Mouse (Mus musculus) liver, postnatal 0 days (tissue): ENCODE measurements around the gene Prkcq. TPM values are rescaled to one million over a fixed set of nuclear protein-coding genes. Genes with fewer than 3 reads are reported as not detected.

ENCODE experiments used
- ATAC-seq: fragments of 200-750 bp; cut with Nextera tagmentation; 2 replicates; pipeline ENCODE4 v1.8.0; 2017; ENCODE audit warnings: mild to moderate bottlenecking, moderate library complexity
- DNase-seq: peaks from one replicate; pipeline ENCODE4 v3.0.0-alpha.2; 2016
- H3K27ac ChIP-seq: fragments of 300-500 bp; sonication (generic); 2 replicates; pipeline ENCODE4 v1.5.1; 2014; ENCODE audit warnings: antibody characterized with exemption, moderate library complexity, mild to moderate bottlenecking, low read depth
- H3K27me3 ChIP-seq: fragments of 300-500 bp; sonication (generic); 2 replicates; pipeline ENCODE4 v1.6.1; 2014; ENCODE audit warnings: low read length, control low read depth, mixed read lengths; ENCODE audit not compliant: insufficient read depth
- H3K36me3 ChIP-seq: fragments of 300-500 bp; sonication (generic); replicated peaks from 2 replicates; pipeline ENCODE4 v1.6.1; 2014; ENCODE audit warnings: mild to moderate bottlenecking, control low read depth, low read length, moderate library complexity, mixed read lengths; ENCODE audit not compliant: insufficient read depth
- H3K4me1 ChIP-seq: fragments of 300-500 bp; sonication (generic); 2 replicates; pipeline ENCODE4 v1.6.1; 2014; ENCODE audit warnings: antibody characterized with exemption, mild to moderate bottlenecking, control low read depth; ENCODE audit not compliant: insufficient read depth
- H3K4me2 ChIP-seq: fragments of 300-500 bp; sonication (generic); 2 replicates; pipeline ENCODE4 v1.6.1; 2014; ENCODE audit warnings: low read depth, mild to moderate bottlenecking, low read length, moderate library complexity, mixed read lengths
- H3K4me3 ChIP-seq: fragments of 300-500 bp; sonication (generic); 2 replicates; pipeline ENCODE4 v1.5.1; 2014; ENCODE audit warnings: low read depth, low read length
- H3K9ac ChIP-seq: fragments of 300-500 bp; sonication (generic); replicated peaks from 2 replicates; pipeline ENCODE4 v1.6.1; 2014; ENCODE audit warnings: mild to moderate bottlenecking, moderate library complexity
- H3K9me3 ChIP-seq: fragments of 300-500 bp; sonication (generic); 2 replicates; pipeline ENCODE4 v1.6.1; 2016; ENCODE audit warnings: mild to moderate bottlenecking, control low read depth, low read length, mixed read lengths
- CTCF ChIP-seq: sonication (generic); IDR thresholded peaks from 2 replicates; pipeline ENCODE4 v1.5.1; 2016; ENCODE audit warnings: antibody characterized with exemption, low read depth
- EP300 ChIP-seq: IDR thresholded peaks from 2 replicates; pipeline ENCODE4 v1.6.1; 2016; ENCODE audit warnings: antibody characterized with exemption, low read depth, mild to moderate bottlenecking
- WGBS: fragments of 180-500 bp; shearing (Covaris S2); extraction: QIAGEN DNeasy Blood & Tissue Kit; methylation state at CpG from one replicate; pipeline ENCODE4 v1.1.7; 2014; ENCODE audit not compliant: insufficient replicate concordance; 5-methylcytosine and 5-hydroxymethylcytosine counted together
- polyA plus RNA-seq: library from polyadenylated mRNA; unstranded; fragments of >200 nt; fragmentation: Nextera tagmentation; extraction: Ambion mirVana; gene quantifications from 2 replicates; pipeline ENCODE4 v1.2.1, GENCODE M21; 2015

Prkcq gene
- polyA plus RNA-seq, 1 experiment from 2014 or later: 3.1 TPM

DNA sequence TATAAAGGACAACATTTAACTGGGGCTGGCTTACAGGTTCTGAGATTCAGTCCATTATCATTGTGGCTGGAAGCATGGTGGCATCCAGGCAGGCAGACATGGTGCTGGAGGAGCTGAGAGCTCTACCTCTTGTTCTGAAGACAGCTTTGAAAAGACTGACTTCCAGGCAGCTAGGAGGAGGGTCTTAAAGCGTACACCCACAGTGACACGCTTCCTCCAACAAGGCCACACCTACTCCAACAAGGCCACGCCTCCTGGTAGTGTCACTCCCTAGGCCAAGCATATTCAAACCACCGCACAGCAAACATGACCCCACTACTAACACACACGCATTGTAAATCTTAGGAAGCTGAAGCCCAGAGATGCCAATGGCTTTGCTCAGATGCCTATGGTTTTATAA, 87.5 kb downstream of the Prkcq start:
- ATAC-seq (no peak), DNase-seq (no peak)
- TF ChIP-seq EP300 (no peak), CTCF (no peak)
- WGBS: 84% methylated on average over 5 of the region's 5 CpGs
- H3K4me1 ChIP-seq: no peaks in the 10 kb centered on the region
- no peaks in the 10 kb centered on the region for H3K27me3 ChIP-seq
- H3K9me3 ChIP-seq: no peaks in the 10 kb centered on the region
- H3K27ac ChIP-seq: no peak overlapping the region
- H3K4me3 ChIP-seq: no peak overlapping the region
- no peak overlapping the region for H3K9ac ChIP-seq
- no peaks in the 10 kb centered on the region for H3K36me3 ChIP-seq
- H3K4me2 ChIP-seq: no peak overlapping the region

DNA sequence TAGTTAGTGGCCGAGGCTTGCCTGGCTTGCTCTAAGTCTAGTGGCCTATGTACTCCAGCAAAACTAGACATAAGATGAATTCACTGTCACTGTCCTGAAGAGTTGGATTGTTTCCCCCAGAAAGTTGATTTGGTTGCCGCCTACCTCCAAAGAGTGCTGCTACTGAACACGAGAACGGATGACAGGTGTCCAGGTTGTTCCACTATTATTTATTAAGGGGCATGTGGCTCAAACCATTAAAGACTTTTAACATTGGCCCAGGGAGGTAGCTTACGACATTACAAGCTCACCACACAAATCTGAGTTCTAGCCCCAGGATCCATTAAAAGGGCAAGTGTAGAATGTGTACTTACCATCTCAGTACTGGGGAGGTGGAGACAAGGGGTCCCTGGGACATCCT, 92.9 kb downstream of the Prkcq start:
- 79% methylated on average over 5 of the region's 5 CpGs for WGBS
- Histone ChIP-seq H3K9me3 (no peaks in the 10 kb centered on the region), H3K4me2 (no peak overlapping the region), H3K9ac (no peak overlapping the region), H3K27me3 (no peaks in the 10 kb centered on the region), H3K4me1 (no peaks in the 10 kb centered on the region), H3K27ac (no peak overlapping the region), H3K36me3 (no peaks in the 10 kb centered on the region), H3K4me3 (no peak overlapping the region)
- ATAC-seq: no peak
- TF ChIP-seq EP300 (no peak), CTCF (no peak)
- DNase-seq: no peak

DNA sequence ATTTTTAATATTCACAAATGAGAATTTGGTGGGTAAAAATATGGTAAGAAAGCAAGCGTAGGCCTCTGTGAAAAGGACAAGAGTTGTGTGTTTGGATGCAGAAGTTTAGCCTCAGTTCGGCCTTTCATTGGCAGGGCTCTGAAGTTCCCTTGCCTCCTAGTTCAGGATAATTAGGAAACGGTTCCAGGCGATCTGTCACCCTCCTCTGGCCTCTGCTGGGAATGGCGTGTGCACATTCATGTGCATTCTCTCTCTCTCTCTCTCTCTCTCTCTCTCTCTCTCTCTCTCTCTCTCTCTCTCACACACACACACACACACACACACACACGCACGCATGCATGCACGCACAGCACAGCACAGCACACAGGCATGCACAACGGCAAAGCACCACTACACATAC, 93.5 kb downstream of the Prkcq start:
- H3K9me3 ChIP-seq: no peaks in the 10 kb centered on the region
- no peak overlapping the region for H3K27ac ChIP-seq
- no peak overlapping the region for H3K4me2 ChIP-seq
- no peaks in the 10 kb centered on the region for H3K36me3 ChIP-seq
- no peaks in the 10 kb centered on the region for H3K27me3 ChIP-seq
- no peak overlapping the region for H3K4me3 ChIP-seq
- no peak for ATAC-seq
- no peak for DNase-seq
- H3K9ac ChIP-seq: no peak overlapping the region
- WGBS: 85% methylated on average over 9 of the region's 9 CpGs
- TF ChIP-seq EP300 (no peak), CTCF (no peak)
- H3K4me1 ChIP-seq: no peaks in the 10 kb centered on the region

DNA sequence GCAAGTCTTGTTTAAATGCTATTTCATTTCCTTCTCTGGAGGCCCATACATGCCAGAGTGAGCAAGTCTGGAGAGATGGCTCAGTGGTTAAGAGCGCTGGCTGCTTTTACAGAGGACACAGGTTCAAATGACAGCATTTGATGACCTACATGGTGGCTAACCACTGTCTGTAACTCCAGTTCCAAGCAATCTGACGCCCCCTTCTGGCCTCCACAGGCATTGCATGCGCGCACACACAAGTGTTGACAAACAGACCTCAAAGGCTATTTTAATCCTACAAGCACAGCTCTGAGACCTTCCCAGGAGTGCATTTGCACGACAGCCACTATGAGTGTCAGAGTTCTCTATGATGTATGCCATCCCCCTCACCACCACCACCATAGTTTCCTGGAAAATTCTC, 94.4 kb downstream of the Prkcq start:
- no peak overlapping the region for H3K27ac ChIP-seq
- H3K4me2 ChIP-seq: no peak overlapping the region
- DNase-seq (peak; percentile 46), ATAC-seq (no peak)
- no peaks in the 10 kb centered on the region for H3K4me1 ChIP-seq
- no peaks in the 10 kb centered on the region for H3K9me3 ChIP-seq
- TF ChIP-seq EP300 (no peak), CTCF (peak; percentile 59)
- no peaks in the 10 kb centered on the region for H3K36me3 ChIP-seq
- H3K27me3 ChIP-seq: no peaks in the 10 kb centered on the region
- no peak overlapping the region for H3K9ac ChIP-seq
- H3K4me3 ChIP-seq: no peak overlapping the region
- 73% methylated on average over 5 of the region's 5 CpGs for WGBS

DNA sequence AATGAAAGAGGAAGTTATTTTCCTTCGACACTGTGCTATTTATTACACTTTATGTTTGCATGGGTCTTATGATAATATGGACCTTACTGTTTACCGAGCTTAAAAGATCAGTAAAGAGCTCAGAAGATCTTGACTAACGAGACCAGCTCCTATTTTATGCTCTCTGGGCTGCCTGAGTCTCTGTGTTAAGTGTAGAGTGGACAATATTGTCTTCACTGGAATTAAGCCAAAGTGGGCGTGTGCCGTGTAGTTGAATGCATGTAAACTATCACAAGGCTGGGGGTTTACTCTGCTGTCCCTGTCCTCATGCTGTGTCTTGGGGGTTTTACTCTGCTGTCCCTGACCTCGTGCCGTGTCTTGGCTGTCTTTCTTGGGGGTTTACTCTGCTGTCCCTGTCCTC, 107.1 kb downstream of the Prkcq start:
- no peaks in the 10 kb centered on the region for H3K9me3 ChIP-seq
- ATAC-seq (no peak), DNase-seq (no peak)
- no peak overlapping the region for H3K4me3 ChIP-seq
- TF ChIP-seq CTCF: no peak
- no peak for TF ChIP-seq EP300
- H3K4me1 ChIP-seq: no peaks in the 10 kb centered on the region
- no peak overlapping the region for H3K4me2 ChIP-seq
- H3K36me3 ChIP-seq: no peaks in the 10 kb centered on the region
- H3K27ac ChIP-seq: no peak overlapping the region
- WGBS: 66% methylated on average over 7 of the region's 7 CpGs
- no peaks in the 10 kb centered on the region for H3K27me3 ChIP-seq
- H3K9ac ChIP-seq: no peak overlapping the region

DNA sequence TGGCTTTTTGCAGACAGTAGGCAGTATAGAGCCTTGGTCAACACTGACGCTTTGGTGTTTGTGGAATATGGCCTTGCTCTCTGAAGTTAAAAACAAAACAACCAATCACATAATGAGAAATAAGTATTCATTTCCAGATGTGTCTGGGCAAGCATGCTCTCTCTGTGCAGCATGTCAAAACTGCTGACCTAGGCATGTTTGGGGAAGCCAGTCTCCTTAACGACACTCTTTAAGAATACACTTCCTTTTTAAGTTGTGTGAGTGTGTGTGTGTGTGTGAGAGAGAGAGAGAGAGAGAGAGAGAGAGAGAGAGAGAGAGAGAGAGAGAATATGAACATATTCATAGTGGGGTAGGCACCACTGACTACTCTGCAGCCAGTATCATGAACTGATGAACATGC, 108.3 kb downstream of the Prkcq start:
- Histone ChIP-seq H3K4me1 (no peaks in the 10 kb centered on the region), H3K27ac (no peak overlapping the region), H3K27me3 (no peaks in the 10 kb centered on the region), H3K4me2 (no peak overlapping the region), H3K9ac (no peak overlapping the region), H3K4me3 (no peak overlapping the region), H3K9me3 (no peaks in the 10 kb centered on the region), H3K36me3 (no peaks in the 10 kb centered on the region)
- no peak for ATAC-seq
- WGBS: 62% methylated on average over 2 of the region's 2 CpGs
- TF ChIP-seq CTCF (no peak), EP300 (no peak)
- DNase-seq: no peak

DNA sequence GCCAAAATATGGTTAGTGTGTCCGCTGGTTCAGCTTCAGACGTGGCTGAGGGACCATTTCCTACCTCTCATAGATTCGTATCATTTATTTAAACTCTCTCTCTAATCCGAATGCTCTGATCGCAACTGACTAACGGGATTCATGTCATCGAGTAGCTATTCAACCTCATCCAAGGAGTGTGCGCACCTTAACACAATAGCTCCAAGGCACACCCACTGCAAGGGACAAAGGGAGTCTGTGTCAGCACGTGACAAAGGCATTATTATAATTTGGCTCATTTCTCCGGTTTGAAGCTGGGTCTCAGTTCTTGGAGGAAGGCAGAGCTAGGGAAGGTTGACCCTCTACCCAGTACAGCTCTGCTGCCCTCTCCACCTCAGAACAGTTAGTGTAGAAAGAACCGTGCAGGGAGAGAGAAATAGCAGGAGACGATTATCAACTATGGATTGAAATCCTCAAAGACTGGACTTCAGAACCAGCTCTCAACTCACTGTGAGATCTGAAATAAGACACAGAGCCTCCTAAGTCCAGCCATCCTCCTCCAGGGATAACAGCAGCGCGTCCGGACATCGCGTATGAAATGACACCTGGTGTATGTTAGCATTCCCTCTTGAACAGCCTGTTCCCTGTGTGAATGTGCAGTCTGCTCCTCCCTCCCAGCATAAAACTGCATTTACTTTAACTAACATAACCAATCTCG, 116.1 kb downstream of the Prkcq start:
- TF ChIP-seq CTCF (no peak), EP300 (no peak)
- Histone ChIP-seq H3K9me3 (no peaks in the 10 kb centered on the region), H3K36me3 (no peaks in the 10 kb centered on the region), H3K27me3 (no peaks in the 10 kb centered on the region), H3K4me1 (no peaks in the 10 kb centered on the region), H3K4me3 (no peak overlapping the region), H3K4me2 (no peak overlapping the region), H3K27ac (no peak overlapping the region), H3K9ac (no peak overlapping the region)
- no peak for DNase-seq
- ATAC-seq: no peak
- WGBS: 81% methylated on average over 18 of the region's 18 CpGs
